Mouse (Mus musculus) right cerebral cortex, postnatal 25 days (tissue): ENCODE results near the gene Lao1.

ENCODE experiments used
- DNase-seq: peaks from one replicate; pipeline ENCODE4 v3.0.0; 2022

The Lao1 gene

DNA sequence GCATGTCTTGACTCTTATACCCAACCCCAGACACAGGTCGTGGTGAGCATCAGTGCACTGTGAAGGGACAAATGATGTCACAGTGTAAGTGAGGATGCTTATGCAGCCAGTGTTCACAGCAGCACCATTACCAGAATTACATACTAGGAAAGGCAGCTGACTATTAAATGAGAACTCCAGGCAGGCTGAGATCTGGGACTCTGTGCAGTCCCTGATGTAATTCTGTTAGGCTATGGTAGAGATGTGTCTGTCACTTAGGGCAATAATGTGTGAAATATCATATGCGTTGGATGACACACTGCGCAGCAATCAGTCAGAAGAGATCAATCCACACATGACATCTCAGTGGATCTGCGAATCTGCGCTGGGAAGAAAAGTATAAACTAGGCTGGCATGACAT, 55.7 kb downstream of the Lao1 start:
- DNase-seq, result no peak
